9 mouse cellular contexts compared by ENCODE assay signal in genomic region chr11:88820742-88821576, GRCm38 (mm10). TPM values are rescaled to one million over a fixed set of nuclear protein-coding genes. Genes with fewer than 3 reads are reported as not detected.
DNase-seq lines count a peak whose midpoint lies in the region; ATAC-seq and TF ChIP-seq lines count a peak whose summit lies in the region.
"Had no signal": no experiment of that assay in that cellular context is flagged by ENCODE, and none has a peak within 500 bp of the region (broad histone marks: within the 10 kb centered on the region; RNA-seq: fewer than 3 reads in every experiment).

No protein-coding gene starts in this region.

- ATAC-seq in kidney, embryonic 14.5 days (ENCODE audit: low FRiP score, low TSS enrichment): peak; percentile 65
- peak; percentile 60 for ATAC-seq in forebrain, embryonic 16.5 days
- no peak for ATAC-seq in intestine, postnatal 0 days
- peak; percentile 61 for ATAC-seq in midbrain, embryonic 12.5 days (ENCODE audit: low FRiP score, low read depth)
- no peak for ATAC-seq in erythroblast, adult 5-6 weeks (replicated peaks; ENCODE audit: low FRiP score, poor library complexity, severe bottlenecking)

- H3K27me3 ChIP-seq in kidney, embryonic 14.5 days (ENCODE audit: control insufficient read depth, insufficient read depth, low read length): 0 out of 2 replicates have a peak, but pooled peaks cover 3% of the 10 kb centered on the region
- H3K27me3 ChIP-seq in forebrain, embryonic 16.5 days (replicated peaks; ENCODE audit: control insufficient read depth, insufficient read depth, low read length): no peaks in the 10 kb centered on the region
- H3K27me3 ChIP-seq in intestine, postnatal 0 days (replicated peaks; ENCODE audit: control insufficient read depth, insufficient read depth, low read length): peaks cover 8% of the 10 kb centered on the region; the same call in 1 of the 2 replicates
- H3K27me3 ChIP-seq in midbrain, embryonic 12.5 days: peaks cover 9% of the 10 kb centered on the region; the same call in 1 of the 2 replicates

- peaks cover 7% of the 10 kb centered on the region for H3K4me1 ChIP-seq in kidney, embryonic 14.5 days (ENCODE audit: control insufficient read depth, insufficient read depth, low read length)
- peaks cover 23% of the 10 kb centered on the region for H3K4me1 ChIP-seq in forebrain, embryonic 16.5 days (replicated peaks; ENCODE audit: control insufficient read depth, insufficient read depth, low read length)
- H3K4me1 ChIP-seq in intestine, postnatal 0 days (replicated peaks; ENCODE audit: control insufficient read depth, insufficient read depth, low read length): no peaks in the 10 kb centered on the region
- peaks cover 29% of the 10 kb centered on the region for H3K4me1 ChIP-seq in midbrain, embryonic 12.5 days

- peak overlapping the region; percentile 24; the same call in 1 of the 2 replicates for H3K27ac ChIP-seq in kidney, embryonic 14.5 days (ENCODE audit: low read depth, low read length)
- peak overlapping the region; percentile 28; the same call in 1 of the 2 replicates for H3K27ac ChIP-seq in forebrain, embryonic 16.5 days (ENCODE audit: low read length)
- H3K27ac ChIP-seq in intestine, postnatal 0 days (ENCODE audit: low read depth, low read length): no peak overlapping the region
- H3K27ac ChIP-seq in midbrain, embryonic 12.5 days (replicated peaks): peak overlapping the region; percentile 75

- no peaks in the 10 kb centered on the region for H3K9me3 ChIP-seq in kidney, embryonic 14.5 days (ENCODE audit: control insufficient read depth, low read length)
- H3K9me3 ChIP-seq in forebrain, embryonic 16.5 days (ENCODE audit: control insufficient read depth, low read length): no peaks in the 10 kb centered on the region
- H3K9me3 ChIP-seq in intestine, postnatal 0 days (ENCODE audit: control insufficient read depth): no peaks in the 10 kb centered on the region
- H3K9me3 ChIP-seq in midbrain, embryonic 12.5 days: no peaks in the 10 kb centered on the region

- H3K36me3 ChIP-seq in kidney, embryonic 14.5 days (ENCODE audit: control insufficient read depth, insufficient read depth, low read length): no peaks in the 10 kb centered on the region
- H3K36me3 ChIP-seq in forebrain, embryonic 16.5 days (ENCODE audit: control insufficient read depth, insufficient read depth): no peaks in the 10 kb centered on the region
- H3K36me3 ChIP-seq in intestine, postnatal 0 days (ENCODE audit: control insufficient read depth, insufficient read depth): no peaks in the 10 kb centered on the region
- no peaks in the 10 kb centered on the region for H3K36me3 ChIP-seq in midbrain, embryonic 12.5 days

- no peak overlapping the region for H3K9ac ChIP-seq in kidney, embryonic 14.5 days (ENCODE audit: low read depth, low read length)
- peak overlapping the region; percentile 32; the same call in 1 of the 2 replicates for H3K9ac ChIP-seq in forebrain, embryonic 16.5 days (replicated peaks; ENCODE audit: low read depth, low read length)
- H3K9ac ChIP-seq in intestine, postnatal 0 days (ENCODE audit: low read depth, low read length): no peak overlapping the region
- H3K9ac ChIP-seq in midbrain, embryonic 12.5 days (replicated peaks): peak overlapping the region; percentile 21; the same call in 1 of the 2 replicates

- WGBS in kidney, embryonic 14.5 days: 10% methylated on average over 24 of the region's 24 CpGs
- 4% methylated on average over 24 of the region's 24 CpGs for WGBS in forebrain, embryonic 16.5 days
- WGBS in intestine, postnatal 0 days: 12% methylated on average over 24 of the region's 24 CpGs
- WGBS in midbrain, embryonic 12.5 days: 6% methylated on average over 24 of the region's 24 CpGs

- H3K4me3 ChIP-seq in kidney, embryonic 14.5 days (ENCODE audit: low read length): no peak overlapping the region; the same call in 1 of the 2 replicates
- peak overlapping the region; percentile 14; the same call in 1 of the 2 replicates for H3K4me3 ChIP-seq in forebrain, embryonic 16.5 days (replicated peaks; ENCODE audit: low read length)
- H3K4me3 ChIP-seq in intestine, postnatal 0 days (ENCODE audit: low read depth, low read length): no peak overlapping the region
- H3K4me3 ChIP-seq in midbrain, embryonic 12.5 days: no peak overlapping the region

- H3K4me2 ChIP-seq in kidney, embryonic 14.5 days (replicated peaks; ENCODE audit: low read depth, low read length): peak overlapping the region; percentile 18
- H3K4me2 ChIP-seq in forebrain, embryonic 16.5 days (ENCODE audit: low read length): peak overlapping the region; percentile 45
- H3K4me2 ChIP-seq in intestine, postnatal 0 days (replicated peaks; ENCODE audit: low read depth): peak overlapping the region; percentile 27; the same call in 1 of the 2 replicates
- H3K4me2 ChIP-seq in midbrain, embryonic 12.5 days (replicated peaks): peak overlapping the region; percentile 38

- DNase-seq in kidney, adult 9 months: no peak
- no peak for DNase-seq in spleen, postnatal 4 days (ENCODE audit: low spot score in 2 of 2)
- no peak for DNase-seq in layer of hippocampus, postnatal 25 days (ENCODE audit: extremely low spot score in 1 of 2, low spot score in 1 of 2)

- TF ChIP-seq CTCF in intestine, postnatal 0 days (IDR thresholded peaks at IDR 0.05; ENCODE audit: low read depth): peak; percentile 30

RNA-seq across cellular contexts. Expression of gene Akap1, which starts 43.4 kb away (rescaled TPM):
- polyA plus RNA-seq in kidney, embryonic 14.5 days (2014; fragmentation: Nextera tagmentation; extraction: Ambion mirVana): 12.0 and 20.2 TPM in 2 replicates
- 37.5 and 40.7 TPM in 2 replicates for polyA plus RNA-seq in forebrain, embryonic 16.5 days (2015; fragmentation: Nextera tagmentation; extraction: Ambion mirVana)
- polyA plus RNA-seq in intestine, postnatal 0 days (2015; fragmentation: Nextera tagmentation; extraction: Ambion mirVana): 12.3 and 12.4 TPM in 2 replicates
- polyA plus RNA-seq in midbrain, embryonic 12.5 days (2016; fragmentation: Nextera tagmentation; extraction: Ambion mirVana): 20.3 and 23.7 TPM in 2 replicates
- 10 to 100 TPM; 39.8 to 42.6 TPM for total RNA-seq in layer of hippocampus, postnatal 25 days (2021)
- 1.0 and 3.7 TPM in 2 replicates for total RNA-seq in erythroblast, adult 5-6 weeks (2015; ENCODE audit: low replicate concordance)
- total RNA-seq in erythroblast, adult 5-6 weeks (2017; ENCODE audit: low replicate concordance): 0.98 and 3.7 TPM in 2 replicates
- total RNA-seq: neutrophil, adult 5-6 weeks had no signal

Comparison
In these comparisons a context has a peak if more than half of its experiments do, and no peak if none do; other contexts are left out.
1. ATAC-seq: peak in kidney, embryonic 14.5 days (single experiment), forebrain, embryonic 16.5 days (single experiment) and midbrain, embryonic 12.5 days (single experiment); none in intestine, postnatal 0 days (single experiment) and erythroblast, adult 5-6 weeks (single experiment).
2. H3K9ac ChIP-seq: peak in forebrain, embryonic 16.5 days (single experiment) and midbrain, embryonic 12.5 days (single experiment); none in kidney, embryonic 14.5 days (single experiment) and intestine, postnatal 0 days (single experiment).
3. Peak in every context shown above with its lines, with median percentiles within 50 percentile points of each other: H3K4me2 ChIP-seq.